23 mouse cellular contexts compared by ENCODE assay signal in genomic region chr8:94745476-94746184, GRCm38 (mm10). TPM values are rescaled to one million over a fixed set of nuclear protein-coding genes. Genes with fewer than 3 reads are reported as not detected.
"Had no signal": no experiment of that assay in that cellular context is flagged by ENCODE, and none has a peak within 500 bp of the region (broad histone marks: within the 10 kb centered on the region; RNA-seq: fewer than 3 reads in every experiment).

Gene Ccl22, plus strand, starts transcription at chr8:94745590.

- H3K27ac ChIP-seq: liver, embryonic 13.5 days; liver, embryonic 15.5 days; macrophage; midbrain, embryonic 13.5 days; midbrain, embryonic 15.5 days; neural tube, embryonic 12.5 days; stomach, embryonic 15.5 days; stomach, postnatal 0 days had no signal

- H3K36me3 ChIP-seq: liver, embryonic 13.5 days; liver, embryonic 15.5 days; midbrain, embryonic 13.5 days; midbrain, embryonic 15.5 days; neural tube, embryonic 12.5 days; stomach, embryonic 15.5 days had no signal

- H3K27me3 ChIP-seq: midbrain, embryonic 13.5 days; midbrain, embryonic 15.5 days; neural tube, embryonic 12.5 days; stomach, embryonic 15.5 days had no signal

- H3K9me3 ChIP-seq: liver, embryonic 15.5 days; midbrain, embryonic 13.5 days; midbrain, embryonic 15.5 days; neural tube, embryonic 12.5 days; stomach, embryonic 15.5 days had no signal

- H3K4me1 ChIP-seq: midbrain, embryonic 13.5 days; midbrain, embryonic 15.5 days; neural tube, embryonic 12.5 days; stomach, embryonic 15.5 days had no signal

- DNase-seq: liver, embryonic 13.5 days; liver, postnatal 0 days; lung, embryonic 14.5 days; lung, postnatal 10 days; lung, postnatal 36 days; right cerebral cortex, postnatal 14 days; thymus, postnatal 25 days; thymus, postnatal 4 days had no signal

- H3K4me3 ChIP-seq: liver, embryonic 13.5 days; liver, embryonic 15.5 days; megakaryocyte, embryonic 14.5 days; midbrain, embryonic 13.5 days; midbrain, embryonic 15.5 days; neural tube, embryonic 12.5 days; stomach, embryonic 15.5 days had no signal

- H3K9ac ChIP-seq: liver, embryonic 13.5 days; liver, embryonic 15.5 days; liver, postnatal 0 days; lung, embryonic 14.5 days; midbrain, embryonic 13.5 days; midbrain, embryonic 15.5 days; neural tube, embryonic 12.5 days; stomach, embryonic 15.5 days had no signal

- H3K4me2 ChIP-seq: liver, embryonic 11.5 days; liver, embryonic 13.5 days; liver, embryonic 15.5 days; lung, embryonic 14.5 days; midbrain, embryonic 11.5 days; midbrain, embryonic 13.5 days; midbrain, embryonic 15.5 days; neural tube, embryonic 12.5 days; stomach, embryonic 15.5 days had no signal

RNA-seq across cellular contexts. Expression of gene Ccl22, which starts in this region (rescaled TPM):
- total RNA-seq: megakaryocyte progenitor cell, adult 5-6 weeks; midbrain, postnatal 0 days; neutrophil, adult 5-6 weeks had no signal
- polyA plus RNA-seq: liver, embryonic 11.5 days; lung, embryonic 14.5 days; lung, embryonic 16.5 days; midbrain, embryonic 11.5 days; midbrain, embryonic 13.5 days; midbrain, postnatal 0 days; neural tube, embryonic 12.5 days; neural tube, embryonic 14.5 days; stomach, embryonic 15.5 days; stomach, postnatal 0 days had no signal
